Mouse (Mus musculus): Measurements from ENCODE around the gene Tmem200a.

GRCm38 (mm10) chr10:26018740-26019139 is 60.1 kb downstream of the Tmem200a start:
- TF ChIP-seq CTCF (conservative IDR thresholded peaks at IDR 0.05; ENCODE audit: insufficient read depth, insufficient read length, low read depth, low read length) (no peak), POLR2A (IDR thresholded peaks at IDR 0.05; ENCODE audit: low read depth, low read length) (no peak)
